Mouse (Mus musculus): ENCODE measurements around the gene Rnf216.

- TF ChIP-seq POLR2A (IDR thresholded peaks at IDR 0.05; ENCODE audit: low read depth, low read length) (no peak), CTCF (IDR thresholded peaks at IDR 0.05; ENCODE audit: borderline replicate concordance, insufficient read depth, low read length) (no peak)
Measured at GRCm38 (mm10) chr5:142963705-142964494, 148.9 kb downstream of the Rnf216 start.
